Mouse (Mus musculus): ENCODE data around the gene Arhgap1. TPM values are rescaled to one million over a fixed set of nuclear protein-coding genes. Genes with fewer than 3 reads are reported as not detected.

Arhgap1 gene
- polyA plus RNA-seq, 2 experiments from 2014 or later: 160 to 256 TPM

DNA sequence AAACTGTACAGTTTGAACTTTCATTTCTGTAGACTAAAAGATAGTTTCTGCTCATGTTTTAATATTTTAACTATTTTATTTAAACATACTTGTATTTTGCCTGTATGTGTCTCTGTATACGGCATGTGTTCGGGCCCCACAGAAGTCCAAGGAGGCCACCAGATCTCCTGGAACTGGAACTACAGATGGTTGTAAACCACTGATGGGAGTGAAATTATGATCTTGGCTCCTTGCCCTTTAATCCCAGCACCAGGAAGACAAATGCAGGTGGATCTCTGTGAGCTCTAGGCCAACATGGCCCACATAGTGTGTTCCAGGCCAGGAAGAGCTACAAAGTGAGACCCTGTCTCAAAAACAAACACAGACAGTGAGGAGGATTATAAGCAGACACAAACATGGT lies 51.7 kb downstream of the Arhgap1 start:
- ATAC-seq: no peak

DNA sequence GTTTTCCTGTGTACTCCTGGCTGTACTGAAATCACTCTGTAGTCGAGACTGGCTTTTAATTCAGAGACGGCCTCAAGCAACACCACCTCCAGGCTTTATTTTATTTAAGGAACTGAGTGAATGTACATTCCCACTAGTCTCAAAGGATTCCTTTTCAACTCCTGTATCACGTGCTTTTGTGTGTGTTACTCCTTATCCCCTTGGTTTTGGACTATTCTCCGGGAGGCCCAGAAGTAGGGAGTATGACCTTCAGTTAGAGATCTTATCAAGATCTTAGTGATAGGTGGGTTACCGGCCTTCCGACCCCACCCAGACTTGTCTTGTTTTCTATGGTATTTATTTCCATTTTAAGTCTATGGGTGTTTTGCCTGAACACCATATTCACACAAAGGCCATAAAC lies 56.1 kb downstream of the Arhgap1 start:
- no peak for ATAC-seq

DNA sequence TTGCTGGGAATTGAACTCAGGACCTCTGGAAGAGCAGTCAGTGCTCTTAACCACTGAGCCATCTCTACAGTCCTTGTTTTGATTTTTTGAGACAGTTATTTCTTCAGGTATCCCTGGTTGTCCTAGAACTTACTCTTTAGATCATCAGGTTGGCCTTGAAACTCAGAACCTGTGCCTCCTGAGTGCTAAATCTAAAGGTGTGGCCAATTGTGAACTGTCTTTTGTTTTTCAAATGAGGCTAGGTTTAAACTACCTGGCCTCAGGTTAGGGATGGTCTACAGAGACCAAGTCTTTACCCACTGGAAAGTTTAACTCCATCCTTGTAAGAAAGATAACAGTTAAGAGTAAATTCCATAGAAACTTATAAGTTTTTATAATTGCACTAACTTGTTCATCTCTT lies 56.8 kb downstream of the Arhgap1 start:
- ATAC-seq: no peak

DNA sequence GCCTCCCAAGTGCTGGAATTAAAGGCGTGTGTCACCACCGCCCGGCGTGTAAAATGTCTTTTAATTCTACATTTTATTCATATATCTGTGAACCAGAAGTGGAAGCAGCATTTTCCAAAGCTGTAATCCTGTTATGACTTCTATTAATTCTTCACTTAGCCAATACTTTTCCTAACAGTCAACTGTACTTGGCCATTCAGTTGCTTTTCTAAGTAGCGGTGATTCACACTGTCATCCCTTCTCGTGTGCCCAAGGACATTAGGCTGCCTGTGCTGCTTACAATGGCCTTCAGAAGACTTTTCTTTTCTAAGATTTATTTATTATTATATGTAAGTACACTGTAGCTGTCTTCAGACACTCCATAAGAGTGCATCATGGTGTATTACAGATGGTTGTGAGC lies 58.7 kb downstream of the Arhgap1 start:
- ATAC-seq: no peak

DNA sequence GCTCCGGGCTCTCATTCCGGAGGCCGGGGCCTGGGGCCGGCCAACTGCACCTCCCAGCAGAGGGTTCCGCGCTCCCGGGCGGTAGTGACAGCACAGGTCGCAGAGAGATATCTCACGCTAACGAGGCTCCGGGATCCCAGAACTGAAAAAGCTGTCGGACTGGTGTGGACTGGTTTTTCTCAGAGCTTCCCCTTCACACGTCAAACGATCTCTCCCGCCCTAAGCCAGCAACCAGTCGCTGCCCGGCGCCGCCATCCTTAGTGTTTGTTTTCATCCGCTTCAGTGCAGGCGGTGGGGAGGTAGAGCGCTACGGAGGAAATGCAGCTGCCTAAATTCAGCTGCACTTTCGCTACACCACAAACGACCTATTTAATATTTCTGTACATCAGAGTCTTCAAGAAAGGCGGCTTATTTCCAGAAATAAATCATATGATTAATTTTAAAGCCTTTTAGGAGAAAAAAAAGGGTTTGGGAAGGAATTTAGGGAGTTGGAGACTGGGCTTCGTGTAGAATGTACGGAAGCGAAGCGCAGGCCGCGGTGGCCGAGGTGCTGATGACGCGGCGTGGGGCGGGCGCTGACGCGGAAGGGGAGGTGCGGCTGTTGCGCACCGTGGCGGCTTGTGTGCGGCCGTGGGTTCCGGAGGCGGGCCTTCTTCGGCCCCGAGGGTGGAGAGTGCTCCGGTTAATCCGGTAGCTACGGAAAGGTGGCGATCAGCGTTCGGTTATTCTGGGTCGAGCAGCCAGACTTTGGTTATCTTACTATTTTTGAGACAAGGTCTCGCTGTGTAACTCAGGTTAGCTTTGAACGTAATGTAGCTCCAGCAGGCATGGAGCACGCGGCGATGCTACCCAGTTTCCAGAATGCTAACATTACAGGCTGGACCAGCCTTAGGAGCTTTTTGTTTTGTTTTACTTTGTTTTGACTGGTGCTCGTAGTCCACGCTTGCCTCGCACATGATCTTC lies 60.9 kb downstream of the Arhgap1 start, which contains the start of the genes Atg13 and Harbi1:
Atg13 (minus strand) TSS at position 305 of the 963 bp plus-strand sequence.
Harbi1 (plus strand) TSS at position 581 of the 963 bp plus-strand sequence.
- ATAC-seq: peak; percentile 97

DNA sequence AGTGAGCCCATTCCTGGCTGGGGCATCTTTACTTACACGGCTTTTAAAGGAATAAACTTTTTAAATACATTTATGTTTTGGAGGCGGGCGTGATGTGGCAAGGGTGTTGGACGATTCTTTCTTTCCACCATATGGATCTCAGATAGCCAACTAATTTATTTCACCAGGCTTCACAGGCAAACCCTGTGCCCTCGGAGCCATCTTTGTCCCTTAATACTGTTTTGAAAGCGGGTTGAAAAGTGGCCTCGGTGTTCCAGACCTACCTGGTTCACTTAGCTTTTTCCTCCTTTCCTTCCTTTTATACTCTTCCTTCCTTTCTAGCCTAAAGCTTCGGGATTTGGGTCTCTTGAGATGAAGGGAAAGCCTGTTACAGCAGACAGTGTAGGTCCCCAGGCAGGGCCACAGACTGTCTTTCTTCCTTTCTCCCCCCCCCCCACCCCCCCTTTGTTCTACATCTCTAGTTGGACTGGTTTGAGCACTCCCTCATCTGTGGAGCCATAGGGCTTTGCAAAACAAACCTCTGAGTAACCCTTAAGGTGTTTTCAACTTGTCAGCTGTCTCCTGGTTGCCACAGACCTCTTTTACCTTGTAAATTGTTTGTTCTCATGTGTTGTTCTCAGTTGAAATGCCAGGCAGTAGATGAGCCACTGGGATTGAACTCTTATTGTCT lies 61.7 kb downstream of the Arhgap1 start:
- no peak for ATAC-seq

DNA sequence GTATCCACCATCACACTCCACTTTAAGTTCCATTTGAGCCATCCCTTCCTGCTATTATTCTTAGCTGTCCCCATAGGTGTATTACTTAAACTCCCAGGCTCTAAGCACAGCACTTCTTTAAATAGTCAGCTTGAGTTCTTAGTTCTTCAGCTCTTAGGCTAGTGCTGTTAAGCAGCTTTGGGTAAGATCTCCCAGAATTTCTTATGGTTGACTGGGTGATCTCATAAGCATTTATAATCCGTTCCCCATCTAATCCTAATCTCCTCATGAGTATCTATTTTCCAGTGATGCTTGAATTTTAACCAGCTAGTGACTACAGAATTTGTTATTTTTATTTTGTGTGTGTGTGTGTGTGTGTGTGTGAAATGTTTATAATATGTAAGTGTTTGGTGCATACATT lies 65.3 kb downstream of the Arhgap1 start:
- ATAC-seq: no peak

DNA sequence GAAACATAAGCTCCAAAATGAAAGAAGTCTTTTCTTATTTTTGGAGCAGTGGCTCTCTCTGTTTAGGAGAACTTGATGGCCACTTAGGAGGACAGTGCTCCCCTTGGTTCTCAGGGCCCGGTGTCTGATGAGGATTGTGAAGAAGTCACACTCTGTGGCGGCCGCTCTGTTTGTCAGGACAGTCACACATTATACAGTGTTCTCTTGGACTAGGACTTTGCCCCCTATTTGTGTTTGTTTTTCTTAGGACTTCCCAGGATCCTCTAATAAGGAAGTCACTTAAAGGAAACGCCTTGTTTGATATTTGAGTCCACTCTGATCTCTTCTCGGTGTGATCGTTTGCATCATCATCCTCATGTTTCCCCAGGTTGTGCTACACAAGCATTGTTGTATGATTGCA lies 68.6 kb downstream of the Arhgap1 start:
- no peak for ATAC-seq

Other genes starting within 250 kb of the Arhgap1 start
- 10 to 100 TPM; 40.3 to 55.7 TPM for gene 1110051M20Rik, start 205.2 kb upstream of the Arhgap1 start, polyA plus RNA-seq (2017; shearing (Covaris generic))
- under 1 TPM; 0.10 to 0.19 TPM for gene Lrp4, start 192.3 kb upstream of the Arhgap1 start, polyA plus RNA-seq (2017; shearing (Covaris generic))
- gene Ckap5, start 123.1 kb upstream of the Arhgap1 start, polyA plus RNA-seq (2017; shearing (Covaris generic)): 10 to 100 TPM; 44.5 to 62.8 TPM
- under 1 TPM; 0.23 to 0.38 TPM for gene F2, start 13.4 kb upstream of the Arhgap1 start, polyA plus RNA-seq (2017; shearing (Covaris generic))
- gene Zfp408, start 69 bp upstream of the Arhgap1 start, polyA plus RNA-seq (2017; shearing (Covaris generic)): 10 to 100 TPM; 10.8 to 22.1 TPM
- 10 to 100 TPM; 28.7 to 34.9 TPM for gene Atg13, start 60.7 kb downstream of the Arhgap1 start, polyA plus RNA-seq (2017; shearing (Covaris generic))
- 10 to 100 TPM; 16.2 to 21.4 TPM for gene Harbi1, start 61.0 kb downstream of the Arhgap1 start, polyA plus RNA-seq (2017; shearing (Covaris generic))
- gene Ambra1, start 80.3 kb downstream of the Arhgap1 start, polyA plus RNA-seq (2017; shearing (Covaris generic)): 10 to 100 TPM; 31.0 to 58.3 TPM

All from CD4-positive, CD25-positive, alpha-beta regulatory T cell, adult 4 months (primary cell).